Mouse (Mus musculus) megakaryocyte, embryonic 14.5 days (primary cell): ENCODE measurements around the gene Trp53i13. TPM values are rescaled to one million over a fixed set of nuclear protein-coding genes. Genes with fewer than 3 reads are reported as not detected.

Experiments
- H3K27me3 ChIP-seq: replicated peaks from 2 replicates; pipeline ENCODE3; 2012; ENCODE audit warnings: inconsistent platforms
- H3K36me3 ChIP-seq: replicated peaks from 2 replicates; pipeline ENCODE3; 2012; ENCODE audit warnings: low read length, inconsistent platforms, mixed read lengths
- H3K4me1 ChIP-seq: 2 replicates; pipeline ENCODE4 v1.6.1; 2012; ENCODE audit warnings: inconsistent platforms
- H3K4me3 ChIP-seq: replicated peaks from 2 replicates; pipeline ENCODE3; 2012; ENCODE audit warnings: moderate library complexity, mild to moderate bottlenecking, inconsistent platforms
- H3K9me3 ChIP-seq: 2 replicates; pipeline ENCODE4 v1.6.1; 2012; ENCODE audit warnings: inconsistent platforms
- FLI1 ChIP-seq: IDR thresholded peaks from 2 replicates; pipeline ENCODE4 v1.6.1; 2012; ENCODE audit warnings: low read length, inconsistent platforms, mixed read lengths
- GATA1 ChIP-seq: IDR thresholded peaks from 3 replicates; pipeline ENCODE4 v1.6.1; 2012; ENCODE audit warnings: mixed read lengths, low read length, inconsistent platforms, borderline replicate concordance
- polyA plus RNA-seq: library from polyadenylated mRNA; stranded (reverse); fragments of >175 nt; gene quantifications from 2 replicates; pipeline ENCODE4 v1.2.3, GENCODE M21; 2012; ENCODE audit warnings: low replicate concordance; ENCODE audit not compliant: insufficient read depth

Gene Trp53i13
- polyA plus RNA-seq, 1 experiment = 22.3 TPM

- TF ChIP-seq GATA1 (no peak), FLI1 (no peak)
- Histone ChIP-seq H3K4me3 (no peak overlapping the region), H3K4me1 (peaks cover 41% of the 10 kb centered on the region), H3K27me3 (peaks cover 1% of the 10 kb centered on the region), H3K9me3 (no peaks in the 10 kb centered on the region), H3K36me3 (peaks cover 78% of the 10 kb centered on the region)
Measured at GRCm38 (mm10) chr11:77507426-77507825, 8.4 kb downstream of the Trp53i13 start.

- peaks cover 39% of the 10 kb centered on the region for H3K4me1 ChIP-seq
- TF ChIP-seq GATA1 (no peak), FLI1 (no peak)
- no peaks in the 10 kb centered on the region for H3K9me3 ChIP-seq
- H3K36me3 ChIP-seq = peaks cover 83% of the 10 kb centered on the region
- H3K4me3 ChIP-seq = no peak overlapping the region
- no peaks in the 10 kb centered on the region for H3K27me3 ChIP-seq
Measured at GRCm38 (mm10) chr11:77506941-77507340, 8.8 kb downstream of the Trp53i13 start.

GRCm38 (mm10) chr11:77506273-77506672, 9.5 kb downstream of the Trp53i13 start:
- TF ChIP-seq GATA1 (no peak), FLI1 (no peak)
- peaks cover 88% of the 10 kb centered on the region for H3K36me3 ChIP-seq
- no peak overlapping the region for H3K4me3 ChIP-seq
- no peaks in the 10 kb centered on the region for H3K9me3 ChIP-seq
- no peaks in the 10 kb centered on the region for H3K27me3 ChIP-seq
- peaks cover 39% of the 10 kb centered on the region for H3K4me1 ChIP-seq

- TF ChIP-seq FLI1 (no peak), GATA1 (no peak)
- Histone ChIP-seq H3K9me3 (no peaks in the 10 kb centered on the region), H3K36me3 (peaks cover 93% of the 10 kb centered on the region), H3K4me3 (no peak overlapping the region), H3K27me3 (no peaks in the 10 kb centered on the region), H3K4me1 (peaks cover 44% of the 10 kb centered on the region)
Measured at GRCm38 (mm10) chr11:77505291-77505980, 10.3 kb downstream of the Trp53i13 start.

GRCm38 (mm10) chr11:77504377-77504776, 11.4 kb downstream of the Trp53i13 start:
- Histone ChIP-seq H3K27me3 (no peaks in the 10 kb centered on the region), H3K36me3 (peaks cover 94% of the 10 kb centered on the region), H3K4me3 (no peak overlapping the region), H3K9me3 (no peaks in the 10 kb centered on the region), H3K4me1 (peaks cover 55% of the 10 kb centered on the region)
- TF ChIP-seq GATA1 (no peak), FLI1 (no peak)

- Histone ChIP-seq H3K27me3 (no peaks in the 10 kb centered on the region), H3K4me1 (peaks cover 57% of the 10 kb centered on the region), H3K9me3 (no peaks in the 10 kb centered on the region), H3K4me3 (no peak overlapping the region), H3K36me3 (peaks cover 95% of the 10 kb centered on the region)
- TF ChIP-seq FLI1 (no peak), GATA1 (no peak)
Measured at GRCm38 (mm10) chr11:77503511-77503910, 12.3 kb downstream of the Trp53i13 start.

GRCm38 (mm10) chr11:77502481-77502880, 13.3 kb downstream of the Trp53i13 start:
- TF ChIP-seq FLI1 (no peak), GATA1 (no peak)
- peaks cover 57% of the 10 kb centered on the region for H3K4me1 ChIP-seq
- no peaks in the 10 kb centered on the region for H3K9me3 ChIP-seq
- H3K36me3 ChIP-seq = peaks cover 95% of the 10 kb centered on the region
- H3K27me3 ChIP-seq = no peaks in the 10 kb centered on the region
- no peak overlapping the region for H3K4me3 ChIP-seq

- H3K36me3 ChIP-seq = peaks cover 93% of the 10 kb centered on the region
- TF ChIP-seq GATA1 (no peak), FLI1 (no peak)
- no peaks in the 10 kb centered on the region for H3K27me3 ChIP-seq
- H3K4me3 ChIP-seq = no peak overlapping the region
- no peaks in the 10 kb centered on the region for H3K9me3 ChIP-seq
- peaks cover 58% of the 10 kb centered on the region for H3K4me1 ChIP-seq
Measured at GRCm38 (mm10) chr11:77501971-77502370, 13.8 kb downstream of the Trp53i13 start.

GRCm38 (mm10) chr11:77501392-77501791, 14.4 kb downstream of the Trp53i13 start:
- no peak for TF ChIP-seq GATA1
- no peak for TF ChIP-seq FLI1
- Histone ChIP-seq H3K4me1 (peaks cover 62% of the 10 kb centered on the region), H3K9me3 (no peaks in the 10 kb centered on the region), H3K4me3 (no peak overlapping the region), H3K36me3 (peaks cover 90% of the 10 kb centered on the region), H3K27me3 (no peaks in the 10 kb centered on the region)

GRCm38 (mm10) chr11:77500361-77501325, 15.1 kb downstream of the Trp53i13 start:
- Histone ChIP-seq H3K4me1 (peaks cover 70% of the 10 kb centered on the region), H3K9me3 (no peaks in the 10 kb centered on the region), H3K36me3 (peaks cover 87% of the 10 kb centered on the region), H3K4me3 (no peak overlapping the region), H3K27me3 (no peaks in the 10 kb centered on the region)
- TF ChIP-seq FLI1 = no peak
- no peak for TF ChIP-seq GATA1
